Mouse (Mus musculus): ENCODE data around the gene Gm13287. TPM values are rescaled to one million over a fixed set of nuclear protein-coding genes. Genes with fewer than 3 reads are reported as not detected.
"Not testable (repeated sequence)": the region's sequence is repeated elsewhere in the genome, so short reads cannot be mapped to it uniquely, and the experiment has no call there.

Gene Gm13287
- total and polyA plus RNA-seq, 2 experiments = not detected

- no peak for DNase-seq (ENCODE audit: extremely low read depth, low read depth, low spot score)
- H3K79me2 ChIP-seq (ENCODE audit: control insufficient read depth, insufficient read depth, low read length) = no peaks in the 10 kb centered on the region
- no peak within 1 kb of the TSS for H3K9ac ChIP-seq (ENCODE audit: low read depth, low read length)
- no peak for TF ChIP-seq POLR2A (IDR thresholded peaks at IDR 0.05; ENCODE audit: extremely low read depth, insufficient read depth, low read length)
- no peak for TF ChIP-seq CTCF (IDR thresholded peaks at IDR 0.05; ENCODE audit: low read depth, low read length)
- no peak within 1 kb of the TSS for H3K4me3 ChIP-seq (ENCODE audit: insufficient read depth, low read depth, low read length)
- no peak within 1 kb of the TSS for H3K27ac ChIP-seq (replicated peaks; ENCODE audit: insufficient read depth, low read depth, low read length)
- H3K4me1 ChIP-seq (ENCODE audit: control insufficient read depth, insufficient read depth, low read length) = no peaks in the 10 kb centered on the region
- 48% methylated on average over 3 of the region's 3 CpGs for WGBS
- no peaks in the 10 kb centered on the region for H3K36me3 ChIP-seq (ENCODE audit: control insufficient read depth, insufficient read depth, low read length)
- H3K27me3 ChIP-seq (ENCODE audit: control insufficient read depth, insufficient read depth, low read length) = no peaks in the 10 kb centered on the region
These were observed 12.9 kb downstream of the Gm13287 start, which contains the start of gene Ifna7 for GRCm38 (mm10) chr4:88815928-88816327. Gene Ifna7 (plus strand): TSS chr4:88816228.

DNA sequence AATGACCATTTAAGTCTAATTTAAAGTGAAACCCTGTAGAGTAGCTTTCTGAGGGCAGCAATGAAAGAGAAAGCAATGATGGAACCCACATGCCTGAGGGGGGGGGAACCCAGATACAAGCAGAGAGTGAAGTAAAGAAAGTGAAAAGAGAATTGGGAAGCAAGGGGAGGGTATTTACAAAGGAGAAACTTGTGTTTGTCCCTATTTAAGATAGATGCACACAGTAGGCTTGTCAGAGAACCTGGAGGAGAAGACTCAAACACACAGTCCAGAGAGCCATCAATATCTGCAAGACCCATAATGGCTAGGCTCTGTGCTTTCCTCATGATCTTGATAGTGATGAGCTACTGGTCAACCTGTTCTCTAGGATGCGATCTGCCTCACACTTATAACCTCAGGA is 16.6 kb downstream of the Gm13287 start, which contains the start of gene Ifna11:
Gene Ifna11 (plus strand): TSS at position 301 of the 400 bp plus-strand sequence.
- Histone ChIP-seq H3K36me3 (ENCODE audit: control insufficient read depth, insufficient read depth, low read length) (no peaks in the 10 kb centered on the region), H3K4me1 (ENCODE audit: control insufficient read depth, insufficient read depth, low read length) (no peaks in the 10 kb centered on the region), H3K27me3 (ENCODE audit: control insufficient read depth, insufficient read depth, low read length) (no peaks in the 10 kb centered on the region), H3K79me2 (ENCODE audit: control insufficient read depth, insufficient read depth, low read length) (no peaks in the 10 kb centered on the region), H3K4me3 (ENCODE audit: insufficient read depth, low read depth, low read length) (no peak within 1 kb of the TSS), H3K27ac (replicated peaks; ENCODE audit: insufficient read depth, low read depth, low read length) (no peak within 1 kb of the TSS), H3K9ac (ENCODE audit: low read depth, low read length) (no peak within 1 kb of the TSS)
- WGBS = 79% methylated on average over 1 of the region's 1 CpGs
- no peak for TF ChIP-seq POLR2A (IDR thresholded peaks at IDR 0.05; ENCODE audit: extremely low read depth, insufficient read depth, low read length)
- DNase-seq (ENCODE audit: extremely low read depth, low read depth, low spot score) = no peak

GRCm38 (mm10) chr4:88822995-88823394 is 19.9 kb downstream of the Gm13287 start:
- DNase-seq (ENCODE audit: extremely low read depth, low read depth, low spot score) = no peak
- 25% methylated on average over 4 of the region's 4 CpGs for WGBS
- Histone ChIP-seq H3K4me1 (ENCODE audit: control insufficient read depth, insufficient read depth, low read length) (no peaks in the 10 kb centered on the region), H3K9ac (ENCODE audit: low read depth, low read length) (no peak overlapping the region), H3K27me3 (ENCODE audit: control insufficient read depth, insufficient read depth, low read length) (no peaks in the 10 kb centered on the region), H3K4me3 (ENCODE audit: insufficient read depth, low read depth, low read length) (no peak overlapping the region), H3K36me3 (ENCODE audit: control insufficient read depth, insufficient read depth, low read length) (no peaks in the 10 kb centered on the region), H3K79me2 (ENCODE audit: control insufficient read depth, insufficient read depth, low read length) (no peaks in the 10 kb centered on the region), H3K27ac (replicated peaks; ENCODE audit: insufficient read depth, low read depth, low read length) (no peak overlapping the region)
- TF ChIP-seq CTCF (IDR thresholded peaks at IDR 0.05; ENCODE audit: low read depth, low read length) (no peak; the same call in 1 of the 2 replicates), POLR2A (IDR thresholded peaks at IDR 0.05; ENCODE audit: extremely low read depth, insufficient read depth, low read length) (no peak)

DNA sequence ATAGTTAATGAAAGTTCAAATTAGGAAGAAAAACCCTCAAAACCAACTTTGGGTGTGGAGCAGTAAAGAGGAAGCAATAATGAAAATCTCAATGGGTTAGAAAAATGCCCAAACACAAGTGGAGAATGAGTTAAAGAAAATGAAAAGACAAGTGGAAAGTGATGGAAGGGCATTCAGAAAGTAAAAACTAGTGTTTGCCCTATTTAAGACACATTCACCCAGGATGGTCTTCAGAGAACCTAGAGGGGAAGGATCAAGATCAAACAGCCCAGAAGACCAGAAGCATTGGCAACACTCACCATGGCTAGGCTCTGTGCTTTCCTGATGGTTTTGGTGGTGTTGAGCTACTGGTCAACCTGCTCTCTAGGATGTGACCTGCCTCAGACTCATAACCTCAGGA is 24.1 kb downstream of the Gm13287 start, which contains the start of gene Ifna6:
Gene Ifna6 (plus strand): TSS at position 301 of the 400 bp plus-strand sequence.
- not testable (repeated sequence) for H3K27me3 ChIP-seq (ENCODE audit: control insufficient read depth, insufficient read depth, low read length); H3K36me3 ChIP-seq (ENCODE audit: control insufficient read depth, insufficient read depth, low read length); H3K9ac ChIP-seq (ENCODE audit: low read depth, low read length); H3K4me3 ChIP-seq (ENCODE audit: insufficient read depth, low read depth, low read length); H3K79me2 ChIP-seq (ENCODE audit: control insufficient read depth, insufficient read depth, low read length); H3K4me1 ChIP-seq (ENCODE audit: control insufficient read depth, insufficient read depth, low read length); H3K27ac ChIP-seq (replicated peaks; ENCODE audit: insufficient read depth, low read depth, low read length); DNase-seq (ENCODE audit: extremely low read depth, low read depth, low spot score)

GRCm38 (mm10) chr4:88830523-88830922 is 27.5 kb downstream of the Gm13287 start:
- DNase-seq (ENCODE audit: extremely low read depth, low read depth, low spot score) = peak; percentile 8
- 0 out of 2 replicates have a peak, but pooled peaks have one; percentile 31 for TF ChIP-seq CTCF (IDR thresholded peaks at IDR 0.05; ENCODE audit: low read depth, low read length)
- no peak for TF ChIP-seq POLR2A (IDR thresholded peaks at IDR 0.05; ENCODE audit: extremely low read depth, insufficient read depth, low read length)
- H3K36me3 ChIP-seq (ENCODE audit: control insufficient read depth, insufficient read depth, low read length) = no peaks in the 10 kb centered on the region
- no peaks in the 10 kb centered on the region for H3K27me3 ChIP-seq (ENCODE audit: control insufficient read depth, insufficient read depth, low read length)
- no peak overlapping the region for H3K4me3 ChIP-seq (ENCODE audit: insufficient read depth, low read depth, low read length)
- H3K27ac ChIP-seq (replicated peaks; ENCODE audit: insufficient read depth, low read depth, low read length) = no peak overlapping the region
- 31% methylated on average over 4 of the region's 4 CpGs for WGBS
- H3K79me2 ChIP-seq (ENCODE audit: control insufficient read depth, insufficient read depth, low read length) = no peaks in the 10 kb centered on the region
- H3K4me1 ChIP-seq (ENCODE audit: control insufficient read depth, insufficient read depth, low read length) = no peaks in the 10 kb centered on the region
- no peak overlapping the region for H3K9ac ChIP-seq (ENCODE audit: low read depth, low read length)

DNA sequence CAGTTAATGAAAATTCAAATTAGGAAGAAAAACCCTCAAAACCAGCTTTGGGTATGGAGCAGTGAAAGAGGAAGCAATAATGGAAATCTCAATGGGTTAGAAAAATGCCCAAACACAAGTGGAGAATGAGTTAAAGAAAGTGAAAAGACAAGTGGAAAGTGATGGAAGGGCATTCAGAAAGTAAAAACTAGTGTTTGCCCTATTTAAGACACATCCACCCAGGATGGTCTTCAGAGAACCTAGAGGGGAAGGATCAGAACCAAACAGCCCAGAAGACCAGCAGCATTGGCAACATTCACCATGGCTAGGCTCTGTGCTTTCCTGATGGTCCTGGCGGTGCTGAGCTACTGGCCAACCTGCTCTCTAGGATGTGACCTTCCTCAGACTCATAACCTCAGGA is 32.2 kb downstream of the Gm13287 start, which contains the start of gene Ifna5:
Gene Ifna5 (plus strand): TSS at position 301 of the 400 bp plus-strand sequence.
- not testable (repeated sequence) for H3K4me3 ChIP-seq (ENCODE audit: insufficient read depth, low read depth, low read length); H3K4me1 ChIP-seq (ENCODE audit: control insufficient read depth, insufficient read depth, low read length); H3K36me3 ChIP-seq (ENCODE audit: control insufficient read depth, insufficient read depth, low read length); H3K79me2 ChIP-seq (ENCODE audit: control insufficient read depth, insufficient read depth, low read length); H3K27ac ChIP-seq (replicated peaks; ENCODE audit: insufficient read depth, low read depth, low read length); DNase-seq (ENCODE audit: extremely low read depth, low read depth, low spot score); H3K9ac ChIP-seq (ENCODE audit: low read depth, low read length); H3K27me3 ChIP-seq (ENCODE audit: control insufficient read depth, insufficient read depth, low read length)
- 66% methylated on average over 1 of the region's 1 CpGs for WGBS
